Mouse (Mus musculus) monocyte, adult 59 days (primary cell): ENCODE data around the gene Rnf114. TPM values are rescaled to one million over a fixed set of nuclear protein-coding genes. Genes with fewer than 3 reads are reported as not detected.

Experiments used
- total RNA-seq, 2 experiments: library from RNA; stranded (reverse); gene quantifications; one replicate each; pipeline ENCODE4 v1.2.4; 2023

Rnf114 gene
- 10 to 100 TPM; 87.5 to 90.3 TPM for total RNA-seq

GRCm38 (mm10) chr2:167491757-167492708 lies at the start of gene Rnf114:
Rnf114 (plus strand) TSS chr2:167492645.

GRCm38 (mm10) chr2:167492713-167493636 lies 530 bp downstream of the Rnf114 start, which contains the start of gene Spata2:
Spata2 (minus strand) TSS chr2:167492887.

GRCm38 (mm10) chr2:167537476-167538297 lies 45.2 kb downstream of the Rnf114 start, which contains the start of gene Snai1:
Snai1 (plus strand) TSS chr2:167538195.

Other genes with a start within 250 kb of the Rnf114 start
- gene B4galt5, start 143.5 kb upstream of the Rnf114 start, total RNA-seq, result 100 to 1,000 TPM; 125 to 134 TPM
- gene Slc9a8, start 70.9 kb upstream of the Rnf114 start, total RNA-seq, result 10 to 100 TPM; 57.6 to 62.9 TPM
- gene Spata2, start 242 bp downstream of the Rnf114 start, total RNA-seq, result 10 to 100 TPM; 41.9 to 48.0 TPM
- gene Snai1, start 45.5 kb downstream of the Rnf114 start, total RNA-seq, result under 1 TPM; 0.43 to 0.50 TPM
- gene Ube2v1, start 139.4 kb downstream of the Rnf114 start, total RNA-seq, result 100 to 1,000 TPM in 1 of 2 experiments, 10 to 100 TPM in 1; 99.4 to 124 TPM
- gene Gm20431, start 168.9 kb downstream of the Rnf114 start, total RNA-seq, result 10 to 100 TPM; 18.3 to 39.3 TPM
- gene Cebpb, start 196.3 kb downstream of the Rnf114 start, total RNA-seq, result 1,000 to 10,000 TPM; 1,032 to 1,174 TPM
- 100 to 1,000 TPM; 127 to 156 TPM for gene Tmem189, start 197.2 kb downstream of the Rnf114 start, total RNA-seq